In genomic region chr11:88173386-88174025, GRCm38 (mm10) we compare ENCODE assay signal across 10 mouse cellular contexts. TPM values are rescaled to one million over a fixed set of nuclear protein-coding genes. Genes with fewer than 3 reads are reported as not detected.
DNase-seq lines count a peak whose midpoint lies in the region; ATAC-seq and TF ChIP-seq lines count a peak whose summit lies in the region.
"Had no signal": no experiment of that assay in that cellular context is flagged by ENCODE, and none has a peak within 500 bp of the region (broad histone marks: within the 10 kb centered on the region; RNA-seq: fewer than 3 reads in every experiment).

No protein-coding gene starts in this region.

- intact Hi-C loops in heart, postnatal 14 days (cut with DNase I): no loop called here

- no peak overlapping the region for H3K9ac ChIP-seq in heart, embryonic 11.5 days (ENCODE audit: low read depth, low read length)
- no peak overlapping the region for H3K9ac ChIP-seq in intestine, postnatal 0 days (ENCODE audit: low read depth, low read length)

- no peaks in the 10 kb centered on the region for H3K36me3 ChIP-seq in heart, embryonic 11.5 days (ENCODE audit: control insufficient read depth, insufficient read depth, low read length)
- peaks cover 5% of the 10 kb centered on the region; the same call in 1 of the 2 replicates for H3K36me3 ChIP-seq in intestine, postnatal 0 days (ENCODE audit: control insufficient read depth, insufficient read depth)

- no peak overlapping the region for H3K4me3 ChIP-seq in heart, embryonic 11.5 days (ENCODE audit: low read depth, low read length)
- H3K4me3 ChIP-seq in intestine, postnatal 0 days (ENCODE audit: low read depth, low read length): no peak overlapping the region

- 8% methylated on average over 9 of the region's 9 CpGs for WGBS in heart, embryonic 11.5 days (ENCODE audit: insufficient replicate concordance)
- 18% methylated on average over 9 of the region's 9 CpGs for WGBS in intestine, postnatal 0 days

- H3K4me1 ChIP-seq in heart, embryonic 11.5 days (ENCODE audit: control insufficient read depth, insufficient read depth, low read length): peaks cover 27% of the 10 kb centered on the region
- H3K4me1 ChIP-seq in intestine, postnatal 0 days (replicated peaks; ENCODE audit: control insufficient read depth, insufficient read depth, low read length): no peaks in the 10 kb centered on the region; the same call in 1 of the 2 replicates

- peak overlapping the region; percentile 23; the same call in 1 of the 2 replicates for H3K4me2 ChIP-seq in heart, embryonic 11.5 days
- H3K4me2 ChIP-seq in intestine, postnatal 0 days (replicated peaks; ENCODE audit: low read depth): no peak overlapping the region

- peak overlapping the region; percentile 74 for H3K27ac ChIP-seq in heart, embryonic 11.5 days (ENCODE audit: low read depth, low read length)
- peak overlapping the region; percentile 35 for H3K27ac ChIP-seq in intestine, postnatal 0 days (ENCODE audit: low read depth, low read length)

- no peaks in the 10 kb centered on the region for H3K27me3 ChIP-seq in heart, embryonic 11.5 days (ENCODE audit: control insufficient read depth, insufficient read depth, low read length)
- no peaks in the 10 kb centered on the region for H3K27me3 ChIP-seq in intestine, postnatal 0 days (replicated peaks; ENCODE audit: control insufficient read depth, insufficient read depth, low read length)

- ATAC-seq in heart, embryonic 11.5 days (replicated peaks; ENCODE audit: insufficient number of reproducible peaks, low FRiP score, low TSS enrichment): 0 out of 2 replicates have a peak, but pooled peaks have one; percentile 46
- 0 out of 2 replicates have a peak, but pooled peaks have one; percentile 10 for ATAC-seq in intestine, postnatal 0 days

- no peaks in the 10 kb centered on the region for H3K9me3 ChIP-seq in heart, embryonic 11.5 days (replicated peaks; ENCODE audit: control insufficient read depth, low read length)
- H3K9me3 ChIP-seq in intestine, postnatal 0 days (ENCODE audit: control insufficient read depth): no peaks in the 10 kb centered on the region

- no peak for TF ChIP-seq CTCF in intestine, postnatal 0 days (IDR thresholded peaks at IDR 0.05; ENCODE audit: low read depth)

- no peak for DNase-seq in heart, postnatal 14 days
- peak; percentile 62 for DNase-seq in urinary bladder, postnatal 14 days (ENCODE audit: low spot score)
- no peak for DNase-seq in urinary bladder, postnatal 25 days (ENCODE audit: low spot score)
- no peak for DNase-seq in left cerebral cortex, adult 11 months (ENCODE audit: low spot score)
- no peak for DNase-seq in B cell, adult 2 months
- no peak for DNase-seq in layer of hippocampus, postnatal 10 days (ENCODE audit: low spot score in 2 of 2)
- DNase-seq: cerebellum, postnatal 25 days; thymus, postnatal 4 days had no signal

RNA-seq across cellular contexts. Expression of gene Mrps23, which starts 30.7 kb away (rescaled TPM):
- polyA plus RNA-seq in heart, embryonic 11.5 days (2014; fragmentation: Nextera tagmentation; extraction: Ambion mirVana): 87.3 and 88.4 TPM in 2 replicates
- 100 to 1,000 TPM; 226 to 277 TPM for total RNA-seq in heart, postnatal 14 days (2021)
- polyA plus RNA-seq in intestine, postnatal 0 days (2015; fragmentation: Nextera tagmentation; extraction: Ambion mirVana): 54.1 and 59.1 TPM in 2 replicates
- total RNA-seq in layer of hippocampus, postnatal 10 days (2021): 10 to 100 TPM; 62.3 to 64.5 TPM
